Mouse (Mus musculus) cerebellum, adult 2 months (tissue): ENCODE data around the gene Gstp1. TPM values are rescaled to one million over a fixed set of nuclear protein-coding genes. Genes with fewer than 3 reads are reported as not detected.
A peak's percentile ranks its signal among the peaks of the same experiment; 100 is the strongest.
"Not testable (repeated sequence)": the region's sequence is repeated elsewhere in the genome, so short reads cannot be mapped to it uniquely, and the experiment has no call there.

Source experiments
- DNase-seq, 2 experiments: peaks; one replicate each; pipeline ENCODE4 v3.0.0; 2021
- H3K27ac ChIP-seq: fragments of 200-500 bp; 2 replicates; pipeline ENCODE4 v1.5.1; 2012; ENCODE audit warnings: low read length, control low read depth, inconsistent platforms; ENCODE audit not compliant: insufficient read depth
- H3K27me3 ChIP-seq: fragments of 200-500 bp; 2 replicates; pipeline ENCODE4 v1.6.1; 2012; ENCODE audit warnings: inconsistent platforms, mild to moderate bottlenecking, low read length, moderate library complexity; ENCODE audit not compliant: control insufficient read depth, insufficient read depth
- H3K4me1 ChIP-seq: fragments of 200-500 bp; 2 replicates; pipeline ENCODE4 v1.6.1; 2011; ENCODE audit warnings: low read length; ENCODE audit not compliant: control insufficient read depth, insufficient read depth
- H3K4me3 ChIP-seq: fragments of 200-500 bp; replicated peaks from 2 replicates; pipeline ENCODE3; 2011; ENCODE audit warnings: mild to moderate bottlenecking, low read depth, low read length, control low read depth; ENCODE audit not compliant: insufficient read depth
- CTCF ChIP-seq: fragments of 200-500 bp; IDR thresholded peaks from 2 replicates; pipeline ENCODE4 v1.5.1; 2011; ENCODE audit warnings: low read depth, mild to moderate bottlenecking, control low read depth, low read length, moderate library complexity, borderline replicate concordance; ENCODE audit not compliant: insufficient read depth
- POLR2A ChIP-seq: fragments of 200-500 bp; IDR thresholded peaks from 2 replicates; pipeline ENCODE4 v1.6.1; 2011; ENCODE audit warnings: low read length, control low read depth, borderline replicate concordance; ENCODE audit not compliant: insufficient read depth
- WGBS: fragments of 180-500 bp; shearing (Covaris S2); methylation state at CpG from one replicate; pipeline ENCODE4 v1.1.7; 2018; 5-methylcytosine and 5-hydroxymethylcytosine counted together
- polyA plus RNA-seq: library from polyadenylated mRNA; depleted of rRNA; stranded (reverse); fragments of >200 nt; gene quantifications from 2 replicates; pipeline ENCODE4 v1.2.3, GENCODE M21; 2012

The Gstp1 gene
- polyA plus RNA-seq, 1 experiment, result 561 TPM

GRCm38 (mm10) chr19:4052516-4053030, 14.8 kb upstream of the Gstp1 start:
- no peak overlapping the region for H3K27ac ChIP-seq
- DNase-seq, result no peak
- no peaks in the 10 kb centered on the region for H3K27me3 ChIP-seq
- peaks cover 24% of the 10 kb centered on the region for H3K4me1 ChIP-seq
- 77% methylated on average over 5 of the region's 5 CpGs for WGBS
- TF ChIP-seq CTCF, result no peak
- TF ChIP-seq POLR2A, result no peak
- no peak overlapping the region for H3K4me3 ChIP-seq

GRCm38 (mm10) chr19:4051741-4052515, 14.1 kb upstream of the Gstp1 start:
- Histone ChIP-seq H3K27ac (no peak overlapping the region), H3K4me3 (no peak overlapping the region), H3K27me3 (no peaks in the 10 kb centered on the region), H3K4me1 (peaks cover 24% of the 10 kb centered on the region)
- WGBS, result 44% methylated on average over 10 of the region's 10 CpGs
- no peak for TF ChIP-seq POLR2A
- peak; percentile 73 for TF ChIP-seq CTCF
- peak; percentile 46 to 69 for DNase-seq

- Histone ChIP-seq H3K27me3 (no peaks in the 10 kb centered on the region), H3K4me1 (peaks cover 23% of the 10 kb centered on the region), H3K4me3 (no peak overlapping the region), H3K27ac (no peak overlapping the region)
- DNase-seq, result no peak
- WGBS, result 96% methylated on average over 5 of the region's 5 CpGs
- TF ChIP-seq CTCF (no peak), POLR2A (no peak)
Observed at GRCm38 (mm10) chr19:4051016-4051415, 13.2 kb upstream of the Gstp1 start.

- peaks cover 11% of the 10 kb centered on the region for H3K4me1 ChIP-seq
- not testable (repeated sequence) for H3K27me3 ChIP-seq, DNase-seq, H3K4me3 ChIP-seq, H3K27ac ChIP-seq
- 82% methylated on average over 5 of the region's 5 CpGs for WGBS
Observed at GRCm38 (mm10) chr19:4049069-4049468, 11.3 kb upstream of the Gstp1 start.

- Histone ChIP-seq H3K27me3 (no peaks in the 10 kb centered on the region), H3K4me3 (no peak overlapping the region), H3K27ac (no peak overlapping the region), H3K4me1 (peaks cover 7% of the 10 kb centered on the region)
- WGBS, result 15% methylated on average over 4 of the region's 4 CpGs
- TF ChIP-seq POLR2A, result no peak
- peak; percentile 80 for TF ChIP-seq CTCF
- DNase-seq, result peak; percentile 79 to 82
Observed at GRCm38 (mm10) chr19:4047859-4048258, 10.1 kb upstream of the Gstp1 start.

GRCm38 (mm10) chr19:4046866-4047254, 9.1 kb upstream of the Gstp1 start:
- no peaks in the 10 kb centered on the region for H3K27me3 ChIP-seq
- no peak for DNase-seq
- H3K4me3 ChIP-seq, result no peak overlapping the region
- TF ChIP-seq CTCF (no peak), POLR2A (no peak)
- 92% methylated on average over 8 of the region's 8 CpGs for WGBS
- H3K4me1 ChIP-seq, result peaks cover 7% of the 10 kb centered on the region
- H3K27ac ChIP-seq, result no peak overlapping the region

GRCm38 (mm10) chr19:4045966-4046865, 8.4 kb upstream of the Gstp1 start, which contains the start of gene Gstp2:
Gene Gstp2 (minus strand): TSS chr19:4046023.
- Histone ChIP-seq H3K4me1 (peaks cover 7% of the 10 kb centered on the region), H3K27me3 (no peaks in the 10 kb centered on the region), H3K27ac (peak within 1 kb of the TSS; percentile 75), H3K4me3 (peak within 1 kb of the TSS; percentile 35)
- DNase-seq, result peak; percentile 81 to 84
- TF ChIP-seq POLR2A (no peak), CTCF (peak; percentile 61)
- WGBS, result 15% methylated on average over 16 of the region's 16 CpGs

GRCm38 (mm10) chr19:4044109-4044508, 6.3 kb upstream of the Gstp1 start:
- H3K4me3 ChIP-seq, H3K27ac ChIP-seq, DNase-seq, H3K4me1 ChIP-seq, H3K27me3 ChIP-seq: not testable (repeated sequence)
- 90% methylated on average over 5 of the region's 5 CpGs for WGBS
